Mouse (Mus musculus): ENCODE data around the gene Prss47.

DNA sequence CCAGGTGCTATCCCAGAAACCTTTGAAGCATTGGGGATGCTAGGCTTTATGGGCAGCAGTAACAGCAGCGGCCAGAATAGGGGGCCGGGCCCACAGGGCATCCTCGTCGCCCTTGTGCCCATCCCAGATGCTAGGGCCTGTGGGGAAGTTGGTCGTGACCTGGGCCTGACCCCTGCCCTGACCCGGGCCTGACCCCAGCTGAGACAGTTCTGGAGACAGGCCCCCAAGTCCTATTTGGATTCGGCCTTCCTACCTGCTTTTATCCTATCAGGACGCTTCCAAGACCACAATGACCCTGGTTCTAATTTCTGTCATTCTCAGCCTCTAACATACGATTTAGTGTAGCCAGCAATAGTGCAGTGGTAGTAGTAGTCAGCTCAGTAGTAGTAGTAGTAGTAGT, at the start of gene Prss47:
- TF ChIP-seq CTCF (IDR thresholded peaks at IDR 0.05; ENCODE audit: low read depth) (no peak), EP300 (optimal IDR thresholded peaks at IDR 0.05) (no peak)
